Mouse (Mus musculus): ENCODE measurements around the gene Ahctf1.

The Ahctf1 gene

GRCm38 (mm10) chr1:179804140-179804881, 831 bp upstream of the Ahctf1 start:
- no peak for DNase-seq (ENCODE audit: extremely low read depth, insufficient read length, low spot score)

- peak; percentile 81 for DNase-seq (ENCODE audit: extremely low read depth, insufficient read length, low spot score)
Observed at GRCm38 (mm10) chr1:179802610-179803512, 619 bp downstream of the Ahctf1 start, which contains the start of gene Gm10518. Gene Gm10518, plus strand, starts transcription at chr1:179803376.

GRCm38 (mm10) chr1:179798794-179799193, 4.7 kb downstream of the Ahctf1 start:
- no peak for DNase-seq (ENCODE audit: extremely low read depth, insufficient read length, low spot score)

GRCm38 (mm10) chr1:179787281-179787680, 16.2 kb downstream of the Ahctf1 start:
- DNase-seq (ENCODE audit: extremely low read depth, insufficient read length, low spot score) = no peak

GRCm38 (mm10) chr1:179785502-179785901, 18.0 kb downstream of the Ahctf1 start:
- DNase-seq (ENCODE audit: extremely low read depth, insufficient read length, low spot score) = no peak

- DNase-seq (ENCODE audit: extremely low read depth, insufficient read length, low spot score) = no peak
Observed at GRCm38 (mm10) chr1:179784098-179784497, 19.4 kb downstream of the Ahctf1 start.

- DNase-seq (ENCODE audit: extremely low read depth, insufficient read length, low spot score) = no peak
Observed at GRCm38 (mm10) chr1:179776831-179777230, 26.6 kb downstream of the Ahctf1 start.

- DNase-seq (ENCODE audit: extremely low read depth, insufficient read length, low spot score) = no peak
Observed at GRCm38 (mm10) chr1:179760553-179760952, 42.9 kb downstream of the Ahctf1 start.

- DNase-seq (ENCODE audit: extremely low read depth, insufficient read length, low spot score) = no peak
Observed at GRCm38 (mm10) chr1:179760086-179760485, 43.4 kb downstream of the Ahctf1 start.

- DNase-seq (ENCODE audit: extremely low read depth, insufficient read length, low spot score) = no peak
Observed at GRCm38 (mm10) chr1:179756477-179756876, 47.0 kb downstream of the Ahctf1 start.

GRCm38 (mm10) chr1:179753006-179753405, 50.5 kb downstream of the Ahctf1 start:
- no peak for DNase-seq (ENCODE audit: extremely low read depth, insufficient read length, low spot score)

GRCm38 (mm10) chr1:179752276-179752675, 51.2 kb downstream of the Ahctf1 start:
- no peak for DNase-seq (ENCODE audit: extremely low read depth, insufficient read length, low spot score)

- DNase-seq (ENCODE audit: extremely low read depth, insufficient read length, low spot score) = no peak
Observed at GRCm38 (mm10) chr1:179745171-179745570, 58.3 kb downstream of the Ahctf1 start, which contains the start of gene Kif28. Gene Kif28, minus strand, starts transcription at chr1:179745271.

- DNase-seq (ENCODE audit: extremely low read depth, insufficient read length, low spot score) = no peak
Observed at GRCm38 (mm10) chr1:179743593-179744193, 59.8 kb downstream of the Ahctf1 start.

GRCm38 (mm10) chr1:179736483-179736882, 67.0 kb downstream of the Ahctf1 start:
- no peak for DNase-seq (ENCODE audit: extremely low read depth, insufficient read length, low spot score)

GRCm38 (mm10) chr1:179734500-179735474, 68.7 kb downstream of the Ahctf1 start:
- DNase-seq (ENCODE audit: extremely low read depth, insufficient read length, low spot score) = peak; percentile 55

- no peak for DNase-seq (ENCODE audit: extremely low read depth, insufficient read length, low spot score)
Observed at GRCm38 (mm10) chr1:179731391-179731790, 72.1 kb downstream of the Ahctf1 start.

- no peak for DNase-seq (ENCODE audit: extremely low read depth, insufficient read length, low spot score)
Observed at GRCm38 (mm10) chr1:179728661-179729060, 74.8 kb downstream of the Ahctf1 start.

GRCm38 (mm10) chr1:179722811-179723469, 80.5 kb downstream of the Ahctf1 start:
- no peak for DNase-seq (ENCODE audit: extremely low read depth, insufficient read length, low spot score)
